Mouse (Mus musculus) stomach, postnatal 0 days (tissue): ENCODE measurements around the gene Rbl2.

ENCODE experiments used
- CTCF ChIP-seq: IDR thresholded peaks from 2 replicates; pipeline ENCODE4 v1.5.1; 2016; ENCODE audit warnings: antibody characterized with exemption, low read depth, mild to moderate bottlenecking, moderate library complexity
- EP300 ChIP-seq: optimal IDR thresholded peaks from 2 replicates; pipeline ENCODE3; 2016; ENCODE audit warnings: antibody characterized with exemption

- TF ChIP-seq CTCF, result no peak
- no peak for TF ChIP-seq EP300
Observed at GRCm38 (mm10) chr8:91159959-91160800, 90.3 kb downstream of the Rbl2 start.
